23 mouse cellular contexts compared by ENCODE assay signal in genomic region chr2:162172529-162172928, GRCm38 (mm10).
"Had no signal": no experiment of that assay in that cellular context is flagged by ENCODE, and none has a peak within 500 bp of the region (broad histone marks: within the 10 kb centered on the region; RNA-seq: fewer than 3 reads in every experiment).

No protein-coding gene starts in this region.

- H3K9ac ChIP-seq: limb, embryonic 13.5 days; liver, embryonic 13.5 days; lung, embryonic 14.5 days; midbrain, embryonic 13.5 days; neural tube, embryonic 13.5 days; stomach, embryonic 15.5 days had no signal

- ATAC-seq: intestine, postnatal 0 days; lung, postnatal 0 days; midbrain, embryonic 13.5 days; midbrain, embryonic 16.5 days had no signal

- H3K4me3 ChIP-seq: layer of hippocampus, adult 2 months; limb, embryonic 10.5 days; limb, embryonic 13.5 days; liver, embryonic 13.5 days; megakaryocyte, embryonic 14.5 days; midbrain, embryonic 10.5 days; midbrain, embryonic 13.5 days; myocyte; neural tube, embryonic 13.5 days; stomach, embryonic 15.5 days had no signal

- H3K36me3 ChIP-seq: limb, embryonic 10.5 days; limb, embryonic 13.5 days; liver, embryonic 13.5 days; midbrain, embryonic 10.5 days; midbrain, embryonic 13.5 days; neural tube, embryonic 13.5 days; stomach, embryonic 15.5 days had no signal

- H3K27ac ChIP-seq: layer of hippocampus, adult 2 months; limb, embryonic 10.5 days; limb, embryonic 13.5 days; liver, embryonic 13.5 days; macrophage; midbrain, embryonic 10.5 days; midbrain, embryonic 13.5 days; neural tube, embryonic 13.5 days; stomach, embryonic 15.5 days had no signal

- H3K9me3 ChIP-seq: limb, embryonic 10.5 days; limb, embryonic 13.5 days; liver, embryonic 13.5 days; midbrain, embryonic 10.5 days; midbrain, embryonic 13.5 days; neural tube, embryonic 13.5 days; stomach, embryonic 15.5 days had no signal

- H3K4me2 ChIP-seq: limb, embryonic 13.5 days; liver, embryonic 13.5 days; lung, embryonic 14.5 days; midbrain, embryonic 13.5 days; neural tube, embryonic 13.5 days; stomach, embryonic 15.5 days had no signal

- H3K27me3 ChIP-seq: limb, embryonic 13.5 days; liver, embryonic 13.5 days; megakaryocyte, embryonic 14.5 days; midbrain, embryonic 13.5 days; neural tube, embryonic 13.5 days; stomach, embryonic 15.5 days had no signal

- H3K4me1 ChIP-seq: limb, embryonic 10.5 days; limb, embryonic 13.5 days; liver, embryonic 13.5 days; megakaryocyte, embryonic 14.5 days; neural tube, embryonic 13.5 days; stomach, embryonic 15.5 days had no signal

- DNase-seq: layer of hippocampus, adult 9-11 months; liver; liver, embryonic 13.5 days; lung, embryonic 14.5 days; retina, postnatal 1 day; right cerebral cortex, postnatal 25 days; spleen, adult 18-20 months; thymus, adult 18-20 months; thymus, postnatal 14 days; thymus, postnatal 4 days had no signal
